Mouse (Mus musculus) thymus, adult 2 months (tissue): ENCODE results near the gene Sbk1.

ENCODE experiments used
- CTCF ChIP-seq: fragments of 200-500 bp; IDR thresholded peaks from 2 replicates; pipeline ENCODE4 v1.5.1; 2012; ENCODE audit warnings: mild to moderate bottlenecking, control low read depth, low read length, moderate library complexity, borderline replicate concordance; ENCODE audit not compliant: control insufficient read depth, poor library complexity, insufficient read depth; ENCODE audit errors: extremely low read depth
- POLR2A ChIP-seq: fragments of 200-500 bp; IDR thresholded peaks from 2 replicates; pipeline ENCODE4 v1.6.1; 2012; ENCODE audit warnings: mild to moderate bottlenecking, low read length, control low read depth, moderate library complexity; ENCODE audit not compliant: control insufficient read depth, poor library complexity, insufficient read depth; ENCODE audit errors: extremely low read depth

DNA sequence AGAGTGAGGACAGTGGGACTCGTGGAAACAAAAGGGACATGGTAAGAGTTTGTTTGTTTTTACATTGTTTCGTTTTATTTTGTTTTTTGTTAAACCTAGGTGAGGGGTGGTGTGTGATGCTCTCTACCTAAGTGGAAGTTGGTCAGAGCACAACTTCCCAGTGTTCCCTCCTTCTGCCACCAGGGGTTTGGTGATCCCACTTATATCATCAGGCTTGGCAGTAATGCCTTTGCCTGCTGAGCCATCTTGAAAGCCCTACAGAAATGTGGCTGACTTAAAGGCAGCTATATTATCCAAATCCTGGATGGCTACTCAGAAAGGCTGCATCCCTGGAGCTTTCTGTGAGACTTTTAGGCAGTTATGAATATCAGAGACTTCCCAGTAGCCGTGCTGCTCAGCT lies 60.3 kb downstream of the Sbk1 start:
- TF ChIP-seq POLR2A (no peak), CTCF (no peak)
